Mouse (Mus musculus) heart, adult 2 months (tissue): ENCODE data around the gene Vwce.

Experiments
- CTCF ChIP-seq: fragments of 200-600 bp; IDR thresholded peaks from 2 replicates; pipeline ENCODE4 v1.8.1; 2022; ENCODE audit warnings: antibody characterized with exemption, mild to moderate bottlenecking, moderate library complexity
- EP300 ChIP-seq: fragments of 200-500 bp; IDR thresholded peaks from 2 replicates; pipeline ENCODE4 v1.6.1; 2011; ENCODE audit warnings: low read depth, low read length, control low read depth; ENCODE audit not compliant: insufficient read depth
- POLR2A ChIP-seq: fragments of 200-500 bp; IDR thresholded peaks from 2 replicates; pipeline ENCODE4 v1.6.1; 2011; ENCODE audit warnings: mild to moderate bottlenecking, low read depth, low read length, control low read depth; ENCODE audit not compliant: insufficient read depth

DNA sequence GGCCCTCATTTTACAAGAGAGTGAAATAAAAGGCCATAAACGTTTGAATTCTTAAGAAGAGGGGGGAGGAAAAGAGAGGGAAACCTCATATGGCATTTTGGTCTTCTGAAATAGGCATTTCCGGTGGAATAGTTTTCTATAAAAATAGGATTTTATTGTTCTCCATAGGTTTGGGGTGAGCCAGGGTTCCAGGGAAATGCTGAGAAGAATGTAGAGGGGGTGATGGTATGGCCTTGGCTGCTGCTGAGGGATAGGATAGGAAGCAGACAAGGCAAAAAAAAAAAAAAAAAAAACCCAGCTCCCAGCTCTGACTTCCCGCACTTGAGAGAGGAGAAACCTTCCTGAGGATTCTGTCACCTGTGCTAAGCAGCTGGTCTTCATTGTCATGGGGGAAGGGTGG lies 22.0 kb downstream of the Vwce start:
- no peak for TF ChIP-seq CTCF
- no peak for TF ChIP-seq EP300
- TF ChIP-seq POLR2A = no peak
